Mouse (Mus musculus) CD4-positive, CD25-positive, alpha-beta regulatory T cell, adult 2 months (primary cell): ENCODE measurements at regions not wholly inside any gene's neighbourhood (a gene's known extent, or its start where the extent isn't known, plus 50 kb on each side); places are given as distances from the start of the nearest gene placed in this dataset.
A peak's percentile ranks its signal among the peaks of the same experiment; 100 is the strongest.

Experiments
- DNase-seq: peaks from one replicate; pipeline ENCODE4 v3.0.0-alpha.2; 2012; ENCODE audit warnings: low read depth, low spot score

DNA sequence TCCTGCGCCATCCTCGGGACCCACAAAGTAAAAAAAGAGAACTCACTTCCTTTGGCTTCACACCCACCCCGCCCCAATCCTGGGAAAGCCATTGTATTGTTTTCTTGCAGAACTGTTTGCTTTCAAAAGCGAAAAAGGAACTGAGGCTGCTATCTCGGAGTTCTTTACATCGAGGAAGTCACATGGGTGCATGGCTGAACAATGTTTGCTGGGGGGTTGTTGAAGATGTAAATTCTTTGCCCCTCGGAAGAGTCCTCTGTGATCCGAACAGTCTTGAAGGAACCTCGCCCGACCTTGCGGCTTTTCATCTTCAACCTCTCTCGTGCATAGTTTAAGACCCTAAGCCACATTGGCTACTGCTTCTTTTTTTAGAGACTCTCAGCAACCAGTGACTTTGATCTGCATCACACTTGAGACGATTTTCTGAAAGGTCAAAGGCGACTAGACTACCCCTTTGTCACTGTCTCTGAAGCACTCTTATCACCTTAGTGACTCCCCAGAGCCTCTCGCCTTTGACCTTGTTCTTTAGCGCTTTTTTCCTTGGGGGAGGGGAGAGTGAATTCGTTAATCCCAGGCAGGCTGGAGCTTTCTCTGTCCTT is 197.9 kb downstream of the Dusp6 start:
- peak; percentile 42 for DNase-seq

DNA sequence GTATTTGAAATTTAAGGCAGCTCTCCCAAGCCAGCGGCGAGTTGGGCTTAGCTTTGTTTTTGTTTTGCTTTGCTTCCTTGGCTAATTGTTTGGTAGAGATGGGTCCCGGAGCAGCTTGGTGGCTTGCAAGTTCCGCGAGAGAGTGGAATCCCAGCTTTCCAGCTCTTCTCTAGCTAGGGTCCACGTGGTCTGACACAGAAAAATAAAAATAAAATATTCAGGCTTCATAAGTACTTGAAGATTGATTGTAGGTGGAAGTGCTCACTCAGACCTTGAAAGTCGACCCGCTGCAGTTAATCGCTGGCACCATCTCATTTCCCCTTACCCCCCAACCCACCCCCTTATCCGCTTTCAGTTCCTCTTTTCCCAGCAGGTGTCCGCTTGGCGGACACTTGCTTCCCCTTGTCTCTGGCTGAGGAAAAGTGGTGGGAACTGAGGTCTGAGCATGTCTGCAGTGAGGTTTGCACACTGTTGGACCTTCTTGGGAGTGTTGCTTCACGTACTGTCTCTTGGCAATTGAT is 198.5 kb downstream of the Dusp6 start:
- DNase-seq, result peak; percentile 32

DNA sequence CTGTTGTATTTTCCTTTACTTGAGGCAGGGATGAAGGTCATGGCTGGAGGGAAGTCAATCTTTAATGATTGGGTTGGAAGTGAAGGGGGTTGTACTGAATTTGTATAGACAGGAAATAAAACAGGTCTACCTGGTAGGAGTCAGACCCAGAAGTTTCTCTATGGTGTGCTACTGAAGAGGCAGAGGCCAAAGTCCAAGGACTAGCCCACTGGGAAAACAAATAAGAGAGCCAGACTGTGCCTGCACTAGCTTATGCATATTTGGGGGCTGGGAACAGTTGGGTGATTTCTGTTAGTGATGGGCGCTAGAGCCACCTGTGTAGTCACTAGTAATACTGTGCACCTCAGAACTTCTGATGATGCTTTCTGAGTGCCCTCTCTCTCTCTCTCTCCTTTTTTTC is 203.7 kb downstream of the Dusp6 start:
- no peak for DNase-seq

DNA sequence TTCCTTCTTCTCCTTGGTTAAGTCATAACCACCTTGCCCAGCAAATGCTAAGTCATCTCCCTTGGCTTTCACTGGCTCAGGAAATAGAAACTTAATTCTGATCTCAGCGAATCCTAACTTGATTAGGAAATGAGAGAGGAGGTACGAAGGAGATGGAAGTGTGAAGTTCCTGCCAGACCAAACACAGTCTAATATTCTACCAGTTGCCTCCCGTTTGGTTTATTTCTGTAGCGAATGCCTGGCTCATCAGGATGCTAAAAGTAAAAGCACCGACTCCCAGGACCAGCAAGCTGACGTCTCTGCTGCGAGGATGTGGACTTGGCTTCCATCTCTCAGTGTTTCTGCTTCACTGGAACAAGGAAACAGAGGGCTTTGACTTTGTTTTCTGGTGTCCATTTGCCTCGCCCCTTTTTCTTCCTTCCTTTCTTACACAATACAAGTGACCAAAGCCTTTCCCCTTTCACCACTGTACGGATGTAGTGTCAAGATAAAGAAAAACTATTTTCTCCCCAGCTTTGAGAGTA is 204.3 kb downstream of the Dusp6 start:
- no peak for DNase-seq

DNA sequence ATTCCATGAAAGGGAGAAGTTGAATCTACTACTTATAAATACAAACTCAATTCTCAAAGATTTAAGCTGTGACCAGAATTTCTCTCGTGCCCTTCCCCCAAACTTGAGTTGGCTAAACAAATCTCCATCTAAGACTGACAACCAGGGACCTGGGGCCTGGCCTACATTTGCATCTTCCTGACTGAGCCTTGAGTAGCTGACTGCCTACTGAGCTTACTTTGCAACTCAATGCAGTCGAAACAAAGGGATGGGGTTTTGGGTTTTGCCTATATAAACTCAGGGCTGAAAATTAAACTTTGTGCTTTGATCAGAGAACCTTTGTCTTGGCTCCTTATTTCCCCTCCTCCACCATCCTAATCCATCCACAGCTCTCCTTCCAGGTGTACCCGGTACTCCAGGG is 205.9 kb downstream of the Dusp6 start:
- no peak for DNase-seq

DNA sequence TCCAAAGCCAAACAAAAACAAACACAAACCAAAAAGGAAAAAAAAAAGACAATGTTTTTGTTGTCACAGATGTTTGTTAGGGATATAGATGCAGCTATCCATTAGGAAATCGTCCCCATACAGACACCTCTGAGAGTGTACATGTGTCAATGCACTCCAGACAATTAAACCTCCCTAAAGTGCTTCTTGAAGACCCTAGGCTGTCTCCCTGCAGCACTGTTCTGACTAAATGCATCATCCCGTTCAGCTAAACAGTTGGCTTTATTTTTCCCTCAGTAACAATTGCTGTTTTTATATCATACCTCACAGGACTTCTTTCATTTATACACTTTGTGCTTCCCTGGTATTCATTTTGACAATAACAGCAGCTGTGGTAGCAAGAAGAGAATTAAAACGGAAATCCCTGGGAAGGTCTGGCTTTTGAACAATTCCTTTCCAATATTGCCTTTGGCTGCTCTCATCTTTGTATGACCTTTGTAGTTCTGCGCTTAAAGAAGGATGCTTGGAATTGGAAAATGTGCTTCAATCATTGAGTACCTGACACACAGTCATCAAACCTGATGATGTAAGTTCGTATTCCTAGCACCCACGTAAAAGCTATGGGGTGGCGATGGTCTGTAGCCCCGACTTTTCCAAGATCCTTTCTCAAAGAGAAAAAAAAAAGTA is 208.9 kb downstream of the Dusp6 start:
- no peak for DNase-seq

DNA sequence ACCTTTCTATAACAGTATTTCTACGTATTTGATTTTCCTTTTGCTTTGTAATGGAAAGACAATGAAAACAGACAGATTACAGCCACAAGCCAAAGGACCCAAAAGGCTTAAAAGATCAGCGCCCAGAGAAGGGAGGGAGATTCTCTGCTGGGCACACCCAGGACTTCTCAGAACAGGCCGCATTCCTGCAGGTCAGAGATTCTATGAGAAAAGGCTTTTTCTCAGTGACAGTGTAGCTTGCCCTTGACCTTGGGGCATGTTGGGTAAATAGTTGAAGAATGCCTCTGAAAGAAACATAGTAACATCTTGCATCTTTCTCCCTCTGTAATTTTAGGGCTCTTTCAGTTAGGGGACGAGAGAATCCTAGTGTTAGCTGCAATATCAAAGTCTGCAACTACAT is 209.8 kb downstream of the Dusp6 start:
- DNase-seq, result no peak

DNA sequence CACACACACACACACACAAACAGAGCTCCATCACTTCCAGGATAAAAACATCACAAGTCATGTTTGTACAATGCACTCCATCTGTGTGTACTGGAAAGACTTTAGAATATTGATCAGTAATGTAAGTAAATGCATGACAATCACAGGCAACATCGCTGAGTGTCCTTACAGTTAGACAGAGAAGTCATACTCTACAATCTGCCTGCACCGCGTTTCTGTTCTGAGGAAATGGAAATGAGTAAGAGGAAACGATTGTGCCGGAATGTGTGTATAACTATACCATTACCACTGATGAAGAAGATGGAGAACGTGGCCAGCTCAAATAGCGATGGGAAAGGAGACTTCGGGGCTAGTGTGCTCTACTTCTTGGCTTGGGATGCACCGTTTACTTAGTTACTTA is 210.7 kb downstream of the Dusp6 start:
- DNase-seq, result no peak

DNA sequence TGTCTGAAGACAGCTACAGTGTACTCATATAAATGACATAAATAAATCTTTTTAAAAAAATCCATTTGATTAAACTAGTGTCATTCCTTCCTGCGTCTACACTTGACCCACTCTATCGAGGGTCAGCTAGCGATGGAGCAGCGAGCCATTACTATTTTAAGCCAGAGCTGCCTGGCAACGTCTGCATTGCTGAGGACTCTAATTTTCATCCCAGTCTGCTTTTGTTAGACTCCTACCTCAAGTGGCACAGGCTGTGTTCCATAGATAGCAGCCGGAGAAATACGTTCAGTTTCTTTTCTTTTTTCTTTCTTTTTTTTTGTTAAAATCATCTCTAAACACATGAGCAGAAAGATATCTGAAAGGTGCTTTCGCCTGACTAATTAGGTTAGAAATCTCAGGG is 211.5 kb downstream of the Dusp6 start:
- DNase-seq, result no peak

DNA sequence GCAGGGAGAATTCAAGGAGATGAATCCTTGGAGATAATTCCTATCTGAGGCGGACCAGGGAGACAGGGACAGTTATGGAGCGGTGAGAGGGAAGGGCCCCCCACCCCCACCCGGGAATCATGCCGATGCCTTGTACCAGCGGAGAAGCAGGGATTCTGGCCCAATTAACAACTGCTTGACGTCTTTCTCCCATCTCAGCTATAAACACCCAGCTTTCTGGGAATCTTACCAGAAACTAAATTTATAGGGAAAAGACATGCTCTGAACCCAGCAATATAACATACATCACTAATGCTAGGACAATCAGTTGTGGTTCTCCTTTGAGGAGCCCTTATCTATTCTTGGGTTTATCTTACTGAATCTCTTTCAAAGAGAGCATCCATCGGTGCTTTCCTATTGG is 213.2 kb downstream of the Dusp6 start:
- no peak for DNase-seq

DNA sequence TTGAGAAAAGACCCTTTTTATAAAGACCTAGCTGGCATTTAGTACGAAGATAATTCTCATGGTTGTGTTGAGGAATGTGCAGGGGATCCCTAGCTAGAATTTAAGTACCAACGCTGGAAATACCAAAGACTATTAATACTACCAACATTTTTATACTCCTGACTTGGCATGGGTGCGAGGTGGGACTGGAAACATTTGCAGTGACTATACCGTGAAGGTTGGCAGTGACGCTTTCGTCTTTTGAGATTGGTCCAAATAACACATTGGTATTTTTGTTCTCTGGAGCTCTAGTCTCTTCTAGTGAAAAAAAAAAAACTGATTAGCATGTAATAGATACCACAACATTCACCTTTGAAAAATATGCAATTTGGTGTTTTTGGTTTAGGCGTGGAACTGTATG is 213.7 kb downstream of the Dusp6 start:
- no peak for DNase-seq

DNA sequence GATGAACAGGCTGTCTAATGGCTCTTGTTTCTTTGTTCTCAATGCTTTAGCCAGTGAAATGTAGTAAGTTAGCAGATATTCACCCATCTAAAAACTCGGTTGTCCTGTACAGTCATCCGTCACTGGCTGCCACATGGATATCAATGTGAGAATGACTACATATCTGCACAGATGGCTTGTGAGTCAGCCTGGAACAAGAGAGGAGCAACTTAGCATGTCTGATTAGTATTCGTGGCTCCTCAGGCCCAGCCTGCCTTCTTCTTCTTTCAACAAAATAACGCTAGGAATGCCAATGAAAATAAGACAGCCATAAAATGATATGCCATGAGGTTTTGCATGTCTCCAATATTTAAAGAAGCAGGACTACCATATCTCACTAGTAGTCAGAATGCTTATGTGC is 217.5 kb downstream of the Dusp6 start:
- DNase-seq, result no peak

DNA sequence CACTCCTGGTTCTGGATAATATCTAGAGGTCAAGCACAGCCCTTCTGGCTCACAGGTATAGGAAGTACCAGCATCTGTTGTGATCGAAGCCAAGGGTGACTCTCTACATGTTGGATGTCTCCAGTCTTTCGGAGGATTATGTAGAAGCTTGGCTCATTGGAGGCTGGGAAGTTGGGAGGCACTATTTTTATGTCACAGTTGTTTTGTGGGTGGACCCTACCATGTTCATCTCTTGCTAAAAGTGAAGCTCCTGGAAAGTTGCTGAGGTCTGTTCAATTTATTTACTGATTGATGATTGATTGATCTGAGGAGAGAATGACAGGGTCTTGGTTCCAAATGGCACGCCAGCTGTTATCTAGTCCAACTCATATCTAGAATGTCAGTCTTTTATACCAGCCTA is 219.0 kb downstream of the Dusp6 start:
- DNase-seq, result no peak

DNA sequence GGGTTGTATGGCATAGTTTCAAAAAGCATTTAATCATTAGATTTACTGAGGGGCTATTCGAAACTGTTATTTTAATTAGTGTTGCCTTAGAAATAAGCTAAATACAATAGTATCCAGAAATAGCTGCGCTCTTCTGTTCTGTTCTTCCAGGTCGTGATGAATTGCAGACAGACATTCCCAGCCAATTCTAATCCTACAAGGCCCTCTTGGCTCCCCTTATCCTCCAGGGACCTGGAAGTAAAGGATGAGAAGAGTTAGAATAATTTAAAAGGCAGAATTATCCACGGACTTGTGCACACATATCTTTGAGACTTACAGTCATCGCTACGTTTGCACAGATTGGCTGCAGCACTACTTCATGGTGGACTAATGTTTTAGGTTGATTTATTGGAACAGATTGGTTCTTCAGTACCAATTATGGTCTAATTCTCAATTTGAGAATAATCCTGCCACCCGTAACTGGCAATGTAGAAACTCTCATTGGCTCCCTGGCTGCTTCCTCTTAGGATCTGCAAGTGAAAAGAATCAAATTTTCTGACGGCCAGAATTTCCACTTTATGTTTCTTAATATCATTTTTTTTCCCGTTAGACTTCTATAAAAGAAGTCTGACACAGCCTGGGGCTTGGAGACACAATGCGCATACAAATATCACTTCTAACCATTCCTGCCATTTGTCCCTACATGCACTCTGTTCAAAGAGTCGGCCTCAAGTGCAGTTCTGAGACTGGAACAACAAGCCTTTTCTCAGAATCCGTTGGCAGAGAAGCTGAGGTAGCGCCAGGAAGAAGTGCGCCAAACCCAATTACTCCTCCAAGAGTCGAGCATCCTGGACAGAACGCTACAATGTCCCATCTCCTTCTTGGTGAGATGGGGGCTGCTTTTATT is 225.4 kb downstream of the Dusp6 start:
- no peak for DNase-seq

DNA sequence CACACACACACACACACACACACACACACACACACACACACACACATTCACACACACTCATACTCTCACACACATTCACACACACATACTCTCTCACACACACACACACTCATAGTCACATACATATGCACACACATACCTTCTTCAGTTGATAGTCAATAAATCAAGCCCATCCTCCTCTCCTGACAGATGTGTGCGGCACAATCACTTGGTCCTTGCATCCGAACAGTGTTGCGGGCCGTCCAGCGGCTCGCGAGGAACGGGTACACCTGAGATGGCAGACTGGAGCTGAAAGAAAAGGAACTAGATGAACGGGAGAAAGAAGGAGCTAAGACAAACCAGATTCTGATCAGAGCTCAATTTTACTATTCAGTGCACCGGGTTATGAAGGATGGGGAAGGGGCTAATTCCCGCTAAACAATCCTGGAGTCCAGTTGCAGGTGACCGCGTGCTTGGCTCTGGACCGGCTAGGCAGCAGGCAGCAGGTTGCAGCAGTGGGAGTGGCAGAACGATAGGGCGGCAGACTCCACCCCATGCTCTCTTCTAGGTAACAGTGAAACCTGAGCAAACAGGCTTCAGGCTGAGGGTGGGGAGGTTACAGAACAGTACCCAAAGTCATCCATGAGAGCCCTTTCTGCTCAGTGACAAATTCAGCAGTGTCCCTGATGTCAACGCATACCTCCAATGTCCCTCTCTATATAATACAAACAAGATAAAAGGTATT is 247.8 kb downstream of the Csl start:
- no peak for DNase-seq

DNA sequence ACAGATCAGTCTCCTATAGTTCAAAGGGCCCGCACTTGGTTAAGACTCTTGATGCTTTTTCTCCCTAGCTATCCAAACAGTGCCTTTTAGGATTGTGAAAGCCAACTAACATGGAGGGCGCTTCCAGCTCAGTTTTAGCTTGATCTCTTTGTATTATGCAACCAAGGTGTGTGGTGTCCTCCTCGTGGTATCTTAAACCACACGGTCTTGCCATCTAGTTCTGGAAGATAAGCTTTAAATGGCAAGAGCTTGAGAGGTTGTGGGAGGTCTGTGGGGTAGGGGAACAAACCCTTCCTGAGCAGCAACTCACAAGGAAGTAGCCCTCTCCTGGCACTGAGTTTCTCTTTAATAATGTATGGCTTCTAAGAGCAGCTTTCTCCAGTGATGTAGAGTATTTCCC is 241.5 kb downstream of the Csl start:
- DNase-seq, result no peak

DNA sequence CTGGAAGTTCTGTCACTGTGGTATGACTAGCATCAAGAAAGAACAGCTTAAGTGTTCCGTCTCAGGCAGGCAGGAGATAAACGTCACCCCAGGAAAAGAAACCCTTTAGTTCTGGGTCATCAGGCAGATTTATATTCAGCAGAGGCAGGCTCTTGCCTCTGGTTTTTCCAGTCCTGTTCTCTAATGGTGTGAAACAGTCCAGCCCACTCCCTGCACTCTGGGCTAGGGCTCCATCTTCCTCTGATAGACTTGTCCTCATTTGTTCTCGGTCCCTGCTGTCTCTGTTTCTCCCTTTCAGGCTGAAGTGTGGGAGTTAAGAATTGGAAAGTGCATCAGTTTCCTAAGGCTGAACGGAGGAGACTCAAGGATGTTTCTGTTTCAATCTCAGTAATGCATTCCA is 240.0 kb downstream of the Csl start:
- DNase-seq, result no peak

DNA sequence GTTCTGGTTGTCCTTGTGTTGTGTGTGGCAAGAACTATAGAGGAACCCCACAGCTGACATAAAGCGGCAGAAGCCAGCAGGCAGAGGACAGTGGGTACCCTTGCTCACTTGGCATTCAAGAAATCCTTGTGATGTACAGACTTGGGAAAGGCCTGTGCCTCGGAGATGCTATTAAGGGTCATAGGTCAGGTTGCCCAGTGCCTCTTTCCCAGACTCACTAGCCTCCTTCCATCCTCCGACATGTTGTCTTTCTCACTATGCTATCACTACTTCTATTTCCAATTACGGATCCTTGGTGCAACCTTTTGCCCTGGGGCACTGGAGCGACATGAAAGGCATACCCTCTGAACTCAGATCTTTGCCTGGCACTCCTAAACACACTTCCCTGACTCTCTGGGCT is 235.6 kb downstream of the Csl start:
- DNase-seq, result no peak

DNA sequence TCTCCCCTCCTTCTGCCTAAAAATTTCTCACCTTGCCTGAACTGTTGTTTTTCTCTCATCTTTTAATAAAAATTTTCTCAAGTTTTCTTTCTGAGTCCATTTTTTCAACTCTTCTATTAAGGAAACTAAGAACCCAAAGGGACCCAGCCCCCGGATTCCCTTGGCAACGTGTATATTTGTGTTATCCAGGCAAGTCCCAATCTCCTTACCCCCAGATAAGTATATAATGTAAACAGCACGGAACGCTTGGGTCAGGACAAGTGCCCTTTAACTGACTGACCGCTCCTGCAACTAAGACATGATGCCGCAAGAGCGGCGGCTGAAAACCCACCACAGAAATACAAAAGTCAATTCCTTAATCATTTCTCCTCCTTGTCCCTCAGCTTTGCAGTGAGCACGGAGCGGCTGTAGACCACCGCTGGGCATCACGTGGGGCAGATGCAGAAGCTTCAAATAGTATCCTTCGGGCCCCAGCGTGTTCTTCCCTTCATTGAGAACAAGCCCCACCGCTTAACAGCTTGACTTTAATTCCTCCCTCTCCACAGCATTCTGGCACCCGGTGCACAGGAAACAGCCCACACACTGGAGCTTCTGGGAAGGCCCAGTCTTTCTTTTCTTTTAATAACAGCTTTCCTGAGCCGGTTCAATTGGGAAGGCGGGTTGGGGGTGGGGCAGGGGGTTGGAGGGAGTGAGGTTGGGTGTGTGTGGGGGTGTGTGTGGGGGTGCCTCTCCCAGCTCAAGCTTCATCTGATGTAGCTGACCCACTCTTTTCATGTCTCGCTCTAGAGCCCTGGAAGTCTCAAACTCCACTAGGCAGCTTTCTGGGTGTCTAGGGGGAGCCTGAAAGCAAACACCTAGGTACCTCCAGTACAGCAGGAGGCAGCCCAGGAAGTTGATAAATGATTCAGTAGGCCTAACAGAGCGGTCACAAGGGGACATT is 234.9 kb downstream of the Csl start:
- no peak for DNase-seq

DNA sequence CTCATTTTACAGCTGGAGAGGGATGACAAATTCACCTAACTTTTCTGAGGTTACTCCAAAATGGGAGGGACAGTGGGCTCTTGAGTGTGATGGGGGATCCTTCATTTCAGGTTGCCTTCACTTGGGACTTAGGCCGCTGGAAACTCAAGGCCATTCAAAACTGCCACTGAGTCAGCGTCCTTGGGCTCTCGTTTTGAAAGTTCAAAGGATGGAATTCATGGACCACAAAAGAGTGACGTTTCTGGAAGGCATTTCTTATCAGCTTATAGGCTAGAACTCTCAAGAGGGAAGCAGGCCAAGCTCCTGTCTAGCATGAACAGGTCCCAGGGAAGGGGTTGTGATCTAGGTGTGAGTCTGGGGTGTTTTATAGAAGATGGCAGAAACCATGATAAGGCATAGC is 233.3 kb downstream of the Csl start:
- DNase-seq, result no peak

DNA sequence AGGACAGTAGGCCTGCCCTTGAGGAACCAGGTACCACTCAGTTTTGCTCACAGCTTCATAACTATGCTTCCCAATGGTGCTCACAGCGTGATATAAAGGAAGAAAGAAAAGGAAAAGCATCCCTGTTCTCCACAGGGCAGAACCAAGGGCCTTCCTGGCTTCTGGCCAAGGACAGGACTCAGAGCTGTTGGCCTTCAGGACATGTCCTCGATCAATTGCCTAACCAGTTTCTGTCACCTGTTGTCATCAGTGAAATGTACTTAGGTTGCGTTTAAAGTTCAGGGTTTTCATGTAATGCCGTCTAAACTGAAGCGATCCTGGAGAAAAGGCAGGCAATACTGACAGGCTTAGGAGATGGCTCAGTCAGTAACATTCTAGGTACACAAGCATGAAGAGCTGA is 232.9 kb downstream of the Csl start:
- DNase-seq, result no peak
